In genomic region chr14:99037703-99038102, GRCm38 (mm10) we compare ENCODE assay signal across 26 mouse cellular contexts. TPM values are rescaled to one million over a fixed set of nuclear protein-coding genes. Genes with fewer than 3 reads are reported as not detected.
DNase-seq lines count a peak whose midpoint lies in the region; ATAC-seq and TF ChIP-seq lines count a peak whose summit lies in the region.
"Had no signal": no experiment of that assay in that cellular context is flagged by ENCODE, and none has a peak within 500 bp of the region (broad histone marks: within the 10 kb centered on the region; RNA-seq: fewer than 3 reads in every experiment).

No protein-coding gene starts in this region.

- H3K4me3 ChIP-seq in liver, embryonic 14.5 days (ENCODE audit: insufficient read depth in 1 of 2, low read depth in 2 of 2, low read length in 2 of 2) = no peak overlapping the region
- no peak overlapping the region for H3K4me3 ChIP-seq in intestine, embryonic 14.5 days (ENCODE audit: low read depth, low read length)
- H3K4me3 ChIP-seq in stomach, embryonic 15.5 days (replicated peaks) = no peak overlapping the region
- H3K4me3 ChIP-seq: embryonic facial prominence, embryonic 13.5 days; erythroblast, embryonic 14.5 days; forebrain, embryonic 12.5 days; hindbrain, embryonic 12.5 days; megakaryocyte, embryonic 14.5 days; myocyte; neural tube, embryonic 13.5 days had no signal

- H3K9me3 ChIP-seq in liver, embryonic 14.5 days (ENCODE audit: control insufficient read depth, low read length) = no peaks in the 10 kb centered on the region
- H3K9me3 ChIP-seq in intestine, embryonic 14.5 days (ENCODE audit: control insufficient read depth, low read length) = no peaks in the 10 kb centered on the region
- H3K9me3 ChIP-seq in stomach, embryonic 15.5 days = no peaks in the 10 kb centered on the region
- H3K9me3 ChIP-seq: embryonic facial prominence, embryonic 13.5 days; forebrain, embryonic 12.5 days; hindbrain, embryonic 12.5 days; megakaryocyte, embryonic 14.5 days; neural tube, embryonic 13.5 days had no signal

- TF ChIP-seq EP300 in liver, embryonic 14.5 days (IDR thresholded peaks at IDR 0.05; ENCODE audit: low read depth) = no peak

- WGBS in liver, embryonic 14.5 days (ENCODE audit: insufficient replicate concordance) = 79% methylated on average over 2 of the region's 2 CpGs
- WGBS in intestine, embryonic 14.5 days = 75% methylated on average over 2 of the region's 2 CpGs
- WGBS in stomach, embryonic 15.5 days = 77% methylated on average over 2 of the region's 2 CpGs

- TF ChIP-seq CTCF in liver, embryonic 14.5 days (IDR thresholded peaks at IDR 0.05; ENCODE audit: low read depth) = no peak

- peaks cover 0 to 2% of the 10 kb centered on the region in 2 experiments; a peak in 2 of 4 replicates for H3K4me1 ChIP-seq in liver, embryonic 14.5 days (replicated peaks; ENCODE audit: control insufficient read depth in 2 of 2, insufficient read depth in 2 of 2, low read length in 1 of 2)
- H3K4me1 ChIP-seq in intestine, embryonic 14.5 days (replicated peaks; ENCODE audit: control insufficient read depth, insufficient read depth, low read length) = no peaks in the 10 kb centered on the region
- H3K4me1 ChIP-seq in stomach, embryonic 15.5 days = 0 out of 2 replicates have a peak, but pooled peaks cover 8% of the 10 kb centered on the region
- H3K4me1 ChIP-seq: forebrain, embryonic 12.5 days had no signal

- peaks cover 15% of the 10 kb centered on the region for H3K36me3 ChIP-seq in liver, embryonic 14.5 days (replicated peaks; ENCODE audit: control insufficient read depth, insufficient read depth, low read depth)
- peaks cover 40% of the 10 kb centered on the region for H3K36me3 ChIP-seq in intestine, embryonic 14.5 days (ENCODE audit: control insufficient read depth, insufficient read depth, low read length)
- H3K36me3 ChIP-seq in stomach, embryonic 15.5 days = peaks cover 3% of the 10 kb centered on the region; the same call in 1 of the 2 replicates

- peak; percentile 25; the same call in 1 of the 2 replicates for ATAC-seq in liver, embryonic 14.5 days (ENCODE audit: insufficient read depth)
- peak; percentile 52; the same call in 1 of the 2 replicates for ATAC-seq in intestine, embryonic 14.5 days (replicated peaks; ENCODE audit: low FRiP score, low TSS enrichment, low read depth)
- ATAC-seq in stomach, embryonic 15.5 days (ENCODE audit: insufficient read depth, low FRiP score, low read depth) = peak; percentile 56
- ATAC-seq: liver, postnatal 0 days; midbrain, embryonic 16.5 days had no signal

- H3K4me2 ChIP-seq in liver, embryonic 14.5 days (ENCODE audit: low read depth) = no peak overlapping the region
- no peak overlapping the region for H3K4me2 ChIP-seq in intestine, embryonic 14.5 days (ENCODE audit: low read length)
- no peak overlapping the region for H3K4me2 ChIP-seq in stomach, embryonic 15.5 days
- H3K4me2 ChIP-seq: embryonic facial prominence, embryonic 13.5 days; forebrain, embryonic 12.5 days; hindbrain, embryonic 12.5 days; neural tube, embryonic 13.5 days had no signal

- no peak for DNase-seq in liver, embryonic 14.5 days (ENCODE audit: low read depth in 3 of 3, low spot score in 3 of 3)
- no peak for DNase-seq in liver
- peak; percentile 62 for DNase-seq in 416B (ENCODE audit: low read depth)
- DNase-seq in intestine, embryonic 14.5 days (ENCODE audit: low spot score) = peak; percentile 50
- DNase-seq in MN1 (ENCODE audit: low spot score) = no peak
- DNase-seq in left cerebral cortex, adult 9 months (ENCODE audit: low spot score in 2 of 2) = no peak
- DNase-seq: adrenal gland, postnatal 14 days; cerebellum, adult 2 months; cerebellum, postnatal 25 days; embryo, embryonic 11 days; gastrocnemius, postnatal 36 days; kidney, adult 8-10 months; kidney, postnatal 4 days; liver, postnatal 0 days; retina, postnatal 1 day; right cerebral cortex, postnatal 4 days had no signal

- no peak overlapping the region for H3K9ac ChIP-seq in liver, embryonic 14.5 days (replicated peaks)
- H3K9ac ChIP-seq in intestine, embryonic 14.5 days (ENCODE audit: low read length) = no peak overlapping the region
- no peak overlapping the region for H3K9ac ChIP-seq in stomach, embryonic 15.5 days
- H3K9ac ChIP-seq: embryonic facial prominence, embryonic 13.5 days; forebrain, embryonic 12.5 days; hindbrain, embryonic 12.5 days; liver, postnatal 0 days; neural tube, embryonic 13.5 days had no signal

- no peak overlapping the region for H3K27ac ChIP-seq in liver, embryonic 14.5 days
- H3K27ac ChIP-seq in intestine, embryonic 14.5 days (ENCODE audit: low read depth) = no peak overlapping the region
- H3K27ac ChIP-seq in stomach, embryonic 15.5 days = no peak overlapping the region
- H3K27ac ChIP-seq: embryonic facial prominence, embryonic 13.5 days; forebrain, embryonic 12.5 days; hindbrain, embryonic 12.5 days; neural tube, embryonic 13.5 days had no signal

- H3K27me3 ChIP-seq in liver, embryonic 14.5 days (ENCODE audit: control insufficient read depth, insufficient read depth, low read length) = no peaks in the 10 kb centered on the region
- H3K27me3 ChIP-seq in intestine, embryonic 14.5 days (replicated peaks; ENCODE audit: control insufficient read depth, insufficient read depth, low read length) = no peaks in the 10 kb centered on the region
- no peaks in the 10 kb centered on the region for H3K27me3 ChIP-seq in stomach, embryonic 15.5 days (replicated peaks)
- H3K27me3 ChIP-seq: embryonic facial prominence, embryonic 13.5 days; forebrain, embryonic 12.5 days; hindbrain, embryonic 12.5 days; megakaryocyte, embryonic 14.5 days; neural tube, embryonic 13.5 days had no signal

RNA-seq across cellular contexts. Expression of gene Mzt1, which starts 8.2 kb away (rescaled TPM):
- polyA plus RNA-seq in liver, embryonic 14.5 days (2012; rRNA removed) = 19.1 and 25.8 TPM in 2 replicates
- polyA plus RNA-seq in liver, embryonic 14.5 days (2014; fragmentation: Nextera tagmentation; extraction: Ambion mirVana) = 29.5 and 30.4 TPM in 2 replicates
- polyA plus RNA-seq in intestine, embryonic 14.5 days (2014; fragmentation: Nextera tagmentation; extraction: Ambion mirVana) = 53.1 and 64.1 TPM in 2 replicates
- 75.0 and 76.0 TPM in 2 replicates for polyA plus RNA-seq in stomach, embryonic 15.5 days (2015; fragmentation: Nextera tagmentation; extraction: Ambion mirVana)

RNA-seq across cellular contexts. Expression of gene Bora, which starts 8.3 kb away (rescaled TPM):
- polyA plus RNA-seq in liver, embryonic 14.5 days (2012; rRNA removed) = 8.9 and 12.4 TPM in 2 replicates
- polyA plus RNA-seq in liver, embryonic 14.5 days (2014; fragmentation: Nextera tagmentation; extraction: Ambion mirVana) = 18.4 and 21.1 TPM in 2 replicates
- polyA plus RNA-seq in intestine, embryonic 14.5 days (2014; fragmentation: Nextera tagmentation; extraction: Ambion mirVana) = 69.4 and 76.9 TPM in 2 replicates
- 57.2 and 63.8 TPM in 2 replicates for polyA plus RNA-seq in stomach, embryonic 15.5 days (2015; fragmentation: Nextera tagmentation; extraction: Ambion mirVana)

RNA-seq across cellular contexts. Expression of gene Rpl36a-ps1, which starts 43.6 kb away (rescaled TPM):
- 0.79 and 4.8 TPM in 2 replicates for polyA plus RNA-seq in liver, embryonic 14.5 days (2012; rRNA removed)
- polyA plus RNA-seq in liver, embryonic 14.5 days (2014; fragmentation: Nextera tagmentation; extraction: Ambion mirVana) = 1.6 and 2.5 TPM in 2 replicates
- 2.6 TPM in 1 of 2 replicates, not detected in the other for polyA plus RNA-seq in intestine, embryonic 14.5 days (2014; fragmentation: Nextera tagmentation; extraction: Ambion mirVana)
- 2.3 and 7.4 TPM in 2 replicates for polyA plus RNA-seq in stomach, embryonic 15.5 days (2015; fragmentation: Nextera tagmentation; extraction: Ambion mirVana)
- polyA plus RNA-seq: hindbrain, embryonic 12.5 days; neural tube, embryonic 13.5 days; testis, adult 2 months had no signal

Comparison
In these comparisons a context has a peak if more than half of its experiments do, and no peak if none do; other contexts are left out.
1. DNase-seq: peak in 416B (single experiment) and intestine, embryonic 14.5 days (single experiment); none in liver, embryonic 14.5 days (0 of 3), liver (single experiment), MN1 (single experiment) and left cerebral cortex, adult 9 months (0 of 2).
2. Peak in every context shown above with its lines, with median percentiles within 50 percentile points of each other: ATAC-seq.